Mouse (Mus musculus) limb, embryonic 13.5 days (tissue): ENCODE results near the gene Gm4559. TPM values are rescaled to one million over a fixed set of nuclear protein-coding genes. Genes with fewer than 3 reads are reported as not detected.
"Not testable (repeated sequence)": the region's sequence is repeated elsewhere in the genome, so short reads cannot be mapped to it uniquely, and the experiment has no call there.

Experiments
- ATAC-seq: fragments of 200-750 bp; cut with Nextera tagmentation; 2 replicates; pipeline ENCODE4 v1.8.0; 2017; ENCODE audit warnings: low read depth, moderate number of reproducible peaks, moderate TSS enrichment; ENCODE audit not compliant: low FRiP score
- H3K27ac ChIP-seq: fragments of 300-500 bp; sonication (generic); 2 replicates; pipeline ENCODE4 v1.5.1; 2015; ENCODE audit warnings: inconsistent platforms, mild to moderate bottlenecking, moderate library complexity
- H3K27me3 ChIP-seq: fragments of 300-500 bp; sonication (generic); 2 replicates; pipeline ENCODE4 v1.6.1; 2015; ENCODE audit warnings: mild to moderate bottlenecking, inconsistent platforms
- H3K36me3 ChIP-seq: fragments of 300-500 bp; sonication (generic); 2 replicates; pipeline ENCODE4 v1.6.1; 2015; ENCODE audit warnings: inconsistent platforms, mild to moderate bottlenecking, moderate library complexity
- H3K4me1 ChIP-seq: fragments of 300-500 bp; sonication (generic); 2 replicates; pipeline ENCODE4 v1.6.1; 2015; ENCODE audit warnings: inconsistent platforms
- H3K4me2 ChIP-seq: fragments of 300-500 bp; sonication (generic); replicated peaks from 2 replicates; pipeline ENCODE4 v1.6.1; 2015; ENCODE audit warnings: inconsistent platforms, mild to moderate bottlenecking, moderate library complexity
- H3K4me3 ChIP-seq: fragments of 300-500 bp; sonication (generic); 2 replicates; pipeline ENCODE4 v1.5.1; 2015; ENCODE audit warnings: moderate library complexity, mild to moderate bottlenecking, inconsistent platforms
- H3K9ac ChIP-seq: fragments of 300-500 bp; sonication (generic); 2 replicates; pipeline ENCODE4 v1.6.1; 2015; ENCODE audit warnings: mild to moderate bottlenecking, inconsistent platforms
- H3K9me3 ChIP-seq: fragments of 300-500 bp; sonication (generic); 2 replicates; pipeline ENCODE4 v1.6.1; 2016; ENCODE audit warnings: inconsistent platforms
- WGBS: fragments of 180-500 bp; shearing (Covaris S2); methylation state at CpG from one replicate; pipeline ENCODE4 v1.1.7; 2015; 5-methylcytosine and 5-hydroxymethylcytosine counted together
- polyA plus RNA-seq: library from polyadenylated mRNA; unstranded; fragments of >200 nt; fragmentation: Nextera tagmentation; extraction: Ambion mirVana; gene quantifications from 2 replicates; pipeline ENCODE4 v1.2.1, GENCODE M21; 2015

The Gm4559 gene
- polyA plus RNA-seq, 1 experiment from 2014 or later = not detected

GRCm38 (mm10) chr7:142296108-142296507 is 21.9 kb upstream of the Gm4559 start:
- H3K27ac ChIP-seq, ATAC-seq, H3K4me2 ChIP-seq, H3K4me3 ChIP-seq, H3K27me3 ChIP-seq, H3K36me3 ChIP-seq, H3K4me1 ChIP-seq, H3K9me3 ChIP-seq, H3K9ac ChIP-seq: not testable (repeated sequence)
- WGBS = 25% methylated on average over 4 of the region's 4 CpGs

- no peak for ATAC-seq
- 0 out of 2 replicates have a peak overlapping the region, but pooled peaks have one; percentile 0 for H3K9ac ChIP-seq
- 0 out of 2 replicates have a peak, but pooled peaks cover 8% of the 10 kb centered on the region for H3K27me3 ChIP-seq
- no peak overlapping the region for H3K27ac ChIP-seq
- H3K9me3 ChIP-seq = no peaks in the 10 kb centered on the region
- H3K4me3 ChIP-seq = no peak overlapping the region
- no peak overlapping the region for H3K4me2 ChIP-seq
- H3K36me3 ChIP-seq = no peaks in the 10 kb centered on the region
- H3K4me1 ChIP-seq = no peaks in the 10 kb centered on the region
Observed at GRCm38 (mm10) chr7:142295418-142295817, 21.3 kb upstream of the Gm4559 start.

GRCm38 (mm10) chr7:142293851-142294250 is 19.7 kb upstream of the Gm4559 start:
- H3K27ac ChIP-seq, H3K9ac ChIP-seq, H3K36me3 ChIP-seq, H3K4me1 ChIP-seq, ATAC-seq, H3K4me2 ChIP-seq, H3K27me3 ChIP-seq, H3K9me3 ChIP-seq, H3K4me3 ChIP-seq: not testable (repeated sequence)
- WGBS = 0% methylated on average over 2 of the region's 2 CpGs

DNA sequence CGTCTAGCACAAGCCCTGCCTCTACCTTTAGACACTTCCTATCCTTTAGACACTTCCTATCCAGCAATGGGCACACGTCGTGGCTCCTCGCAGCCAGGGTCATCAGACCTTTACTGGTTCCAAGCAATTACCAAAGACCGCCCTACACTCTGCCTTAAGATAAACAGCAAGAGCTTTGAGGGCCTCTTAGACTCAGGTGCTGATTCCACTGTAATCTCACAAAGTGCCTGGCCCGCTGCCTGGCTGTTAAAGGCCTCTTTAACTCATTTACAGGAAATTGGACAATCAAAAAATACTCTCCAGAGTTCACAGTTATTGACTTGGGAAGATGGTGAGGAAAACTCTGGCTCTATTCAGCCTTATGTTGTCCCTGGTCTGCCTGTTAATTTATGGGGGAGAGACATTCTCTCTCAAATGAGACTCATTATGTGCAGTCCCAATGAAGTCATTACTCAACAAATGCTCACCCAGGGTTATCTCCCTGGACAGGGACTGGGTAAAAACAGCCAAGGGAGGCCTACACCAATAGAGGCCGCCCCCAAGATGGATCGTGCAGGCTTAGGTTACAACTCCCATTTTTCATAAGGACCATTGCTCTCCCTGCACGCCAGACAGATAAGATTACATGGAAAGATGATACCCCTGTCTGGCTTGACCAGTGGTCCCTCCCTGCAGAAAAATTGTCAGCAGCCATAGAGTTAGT is 11.9 kb upstream of the Gm4559 start:
- not testable (repeated sequence) for H3K27ac ChIP-seq, H3K36me3 ChIP-seq, H3K9ac ChIP-seq, H3K9me3 ChIP-seq, ATAC-seq, H3K4me2 ChIP-seq, H3K4me3 ChIP-seq
- WGBS = 34% methylated on average over 9 of the region's 9 CpGs
- H3K27me3 ChIP-seq = peaks cover 17% of the 10 kb centered on the region
- H3K4me1 ChIP-seq = peaks cover 15% of the 10 kb centered on the region

DNA sequence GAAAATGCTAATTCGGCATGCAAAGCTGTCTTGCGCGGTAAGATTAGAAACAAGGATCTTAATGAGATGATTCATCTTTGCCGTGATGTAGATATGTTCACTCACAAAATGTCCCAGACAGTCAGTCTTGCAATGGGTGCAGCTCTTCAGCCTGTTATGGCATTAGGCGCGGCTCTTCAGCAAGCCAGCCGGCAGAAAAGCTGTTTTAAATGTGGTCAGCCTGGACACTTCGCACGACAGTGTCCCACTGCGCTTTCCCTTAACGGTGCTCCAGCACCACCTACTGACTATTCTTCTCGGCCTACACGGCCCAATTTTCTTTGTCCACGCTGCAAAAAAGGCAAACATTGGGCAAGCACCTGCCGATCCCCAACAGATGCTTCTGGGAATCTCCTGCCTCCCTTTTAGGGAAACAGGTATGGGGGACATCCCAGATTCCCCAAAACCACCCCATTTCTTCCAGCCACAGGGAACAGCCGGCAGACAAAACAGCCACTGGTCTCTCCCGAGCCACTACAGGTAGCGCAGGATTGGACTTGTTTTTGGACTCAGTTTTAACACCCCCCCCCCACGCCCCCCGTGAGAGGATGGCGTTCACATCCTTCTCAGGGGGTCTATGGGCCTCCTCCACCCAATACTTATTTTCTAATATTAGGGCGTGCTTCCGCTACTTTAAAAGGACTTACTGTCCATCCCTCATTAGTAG is 11.1 kb upstream of the Gm4559 start:
- H3K4me1 ChIP-seq = peaks cover 15% of the 10 kb centered on the region
- WGBS = 12% methylated on average over 23 of the region's 23 CpGs
- no peak overlapping the region for H3K27ac ChIP-seq
- ATAC-seq = peak; percentile 29; the same call in 1 of the 2 replicates
- peak overlapping the region; percentile 54 for H3K9ac ChIP-seq
- H3K4me2 ChIP-seq = peak overlapping the region; percentile 75
- H3K36me3 ChIP-seq = no peaks in the 10 kb centered on the region
- H3K4me3 ChIP-seq = peak overlapping the region; percentile 58
- H3K27me3 ChIP-seq = peaks cover 17% of the 10 kb centered on the region
- H3K9me3 ChIP-seq = no peaks in the 10 kb centered on the region

DNA sequence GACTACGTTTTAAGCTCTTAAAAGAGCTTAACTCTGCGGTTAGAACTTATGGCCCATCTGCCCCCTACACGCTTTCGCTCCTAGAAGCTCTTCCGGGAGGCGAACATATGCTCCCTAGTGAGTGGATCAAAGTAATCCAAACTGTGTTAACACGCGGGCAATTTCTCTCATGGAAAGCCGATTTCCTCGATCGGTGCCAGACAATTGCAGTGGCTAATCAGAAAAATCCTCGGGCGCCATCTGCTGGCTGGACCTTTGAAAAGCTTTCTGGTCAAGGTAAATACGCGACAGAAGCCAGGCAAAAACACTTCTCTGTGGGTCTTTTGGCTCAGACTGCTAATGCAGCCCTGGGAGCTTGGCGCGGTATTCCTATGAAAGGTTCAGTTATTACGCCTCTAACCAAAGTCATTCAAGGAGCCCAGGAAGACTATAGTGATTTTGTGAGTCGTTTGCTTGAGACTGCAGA is 10.5 kb upstream of the Gm4559 start:
- peak overlapping the region; percentile 75 for H3K4me2 ChIP-seq
- no peaks in the 10 kb centered on the region for H3K9me3 ChIP-seq
- WGBS = under 1% methylated on average over 19 of the region's 19 CpGs
- no peaks in the 10 kb centered on the region for H3K36me3 ChIP-seq
- peak overlapping the region; percentile 58 for H3K4me3 ChIP-seq
- H3K9ac ChIP-seq = peak overlapping the region; percentile 77
- H3K4me1 ChIP-seq = peaks cover 15% of the 10 kb centered on the region
- H3K27ac ChIP-seq = peak overlapping the region; percentile 92
- H3K27me3 ChIP-seq = peaks cover 21% of the 10 kb centered on the region
- ATAC-seq = peak; percentile 83

DNA sequence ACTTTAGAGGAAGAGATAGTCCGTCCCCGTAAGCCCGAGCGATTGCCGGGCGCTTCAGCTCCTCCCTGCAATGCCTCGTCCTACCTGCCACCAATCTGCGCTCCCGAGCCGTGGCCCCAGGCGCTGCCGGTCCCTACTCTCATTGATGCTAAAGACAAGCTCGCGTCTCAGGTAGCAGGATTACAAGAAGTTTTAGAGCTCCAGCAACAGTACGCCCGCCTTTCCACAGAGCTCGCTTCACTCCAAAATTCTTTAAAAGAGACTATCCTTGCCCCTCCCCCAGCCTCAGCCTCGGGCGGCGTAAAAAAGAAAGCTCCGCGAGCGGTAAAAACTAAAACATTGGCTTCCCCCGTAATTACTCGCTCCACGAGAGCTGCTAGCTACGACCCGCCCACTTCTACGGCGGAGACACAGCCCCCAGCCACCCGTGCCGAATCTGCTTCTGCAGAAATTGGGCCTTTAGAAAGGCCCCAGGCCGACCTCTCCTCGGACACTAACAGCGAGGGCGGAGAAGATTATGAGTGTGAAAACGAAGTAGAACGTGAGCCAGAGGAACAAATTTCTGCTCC is 9.9 kb upstream of the Gm4559 start:
- Histone ChIP-seq H3K4me3 (peak overlapping the region; percentile 58), H3K4me1 (peaks cover 15% of the 10 kb centered on the region), H3K27me3 (peaks cover 21% of the 10 kb centered on the region), H3K9ac (peak overlapping the region; percentile 77), H3K9me3 (no peaks in the 10 kb centered on the region), H3K27ac (peak overlapping the region; percentile 92), H3K4me2 (peak overlapping the region; percentile 75), H3K36me3 (no peaks in the 10 kb centered on the region)
- under 1% methylated on average over 38 of the region's 38 CpGs for WGBS
- peak; percentile 85 for ATAC-seq

DNA sequence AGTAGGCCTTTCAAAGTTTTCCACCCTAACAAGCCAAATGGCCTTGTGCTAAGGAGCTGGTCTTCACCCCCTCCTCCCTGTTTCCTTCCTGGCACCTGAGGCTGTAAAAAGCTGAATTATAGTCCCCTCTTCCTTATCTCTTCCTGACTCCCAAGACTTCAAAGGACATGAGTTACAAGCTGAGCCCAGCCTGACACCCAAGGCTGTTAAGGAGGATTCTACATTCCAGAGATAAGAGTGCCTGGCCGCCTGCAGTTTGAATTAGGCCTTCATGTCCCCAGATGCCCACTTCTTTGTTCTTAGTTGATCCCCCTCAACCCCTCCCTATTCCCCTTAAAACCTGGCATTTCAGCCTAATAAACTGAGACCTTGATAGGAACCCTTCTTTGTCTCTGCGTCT is 8.7 kb upstream of the Gm4559 start:
- not testable (repeated sequence) for H3K9me3 ChIP-seq, H3K9ac ChIP-seq, H3K36me3 ChIP-seq, H3K27ac ChIP-seq, ATAC-seq, H3K4me3 ChIP-seq
- Histone ChIP-seq H3K4me1 (peaks cover 15% of the 10 kb centered on the region), H3K4me2 (peak overlapping the region; percentile 75), H3K27me3 (peaks cover 21% of the 10 kb centered on the region)
- WGBS = 15% methylated on average over 2 of the region's 2 CpGs

- H3K36me3 ChIP-seq, H3K9ac ChIP-seq, H3K4me1 ChIP-seq, ATAC-seq, H3K27ac ChIP-seq, H3K4me3 ChIP-seq, H3K9me3 ChIP-seq, H3K4me2 ChIP-seq: not testable (repeated sequence)
- peaks cover 13% of the 10 kb centered on the region for H3K27me3 ChIP-seq
- WGBS = 52% methylated on average over 1 of the region's 1 CpGs
Observed at GRCm38 (mm10) chr7:142279291-142279690, 5.1 kb upstream of the Gm4559 start.

- H3K36me3 ChIP-seq, H3K4me3 ChIP-seq, H3K4me2 ChIP-seq, H3K27ac ChIP-seq, H3K4me1 ChIP-seq, H3K9ac ChIP-seq, H3K9me3 ChIP-seq, ATAC-seq: not testable (repeated sequence)
- peaks cover 13% of the 10 kb centered on the region for H3K27me3 ChIP-seq
- WGBS = 0% methylated on average over 3 of the region's 3 CpGs
Observed at GRCm38 (mm10) chr7:142278183-142278582, 4.0 kb upstream of the Gm4559 start.

DNA sequence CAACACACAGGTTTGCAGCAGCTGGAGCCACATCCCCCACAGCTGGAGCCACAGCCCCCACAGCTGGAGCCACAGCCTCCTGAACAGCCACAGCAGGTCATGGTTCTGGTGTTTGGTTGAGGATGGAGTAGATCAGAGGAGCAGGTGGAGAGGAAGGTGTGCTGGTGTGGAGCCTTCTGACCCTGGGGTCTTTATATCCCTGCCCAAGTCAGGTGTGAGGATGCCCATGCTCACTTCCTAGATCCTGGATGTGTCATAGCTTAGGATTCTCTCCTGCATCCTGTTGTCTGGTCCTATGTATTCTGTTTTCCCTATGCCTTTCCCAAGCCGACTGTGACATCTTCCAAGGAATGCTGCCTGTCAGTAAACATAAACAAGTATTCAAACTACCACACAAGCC is 15.9 kb downstream of the Gm4559 start, which contains the start of gene Gm2431:
Gene Gm2431 (minus strand): TSS at position 101 of the 400 bp plus-strand sequence.
- ATAC-seq, H3K27me3 ChIP-seq, H3K9me3 ChIP-seq, H3K4me2 ChIP-seq, H3K27ac ChIP-seq, H3K36me3 ChIP-seq, H3K4me3 ChIP-seq, H3K4me1 ChIP-seq, H3K9ac ChIP-seq: not testable (repeated sequence)
- 53% methylated on average over 1 of the region's 1 CpGs for WGBS

DNA sequence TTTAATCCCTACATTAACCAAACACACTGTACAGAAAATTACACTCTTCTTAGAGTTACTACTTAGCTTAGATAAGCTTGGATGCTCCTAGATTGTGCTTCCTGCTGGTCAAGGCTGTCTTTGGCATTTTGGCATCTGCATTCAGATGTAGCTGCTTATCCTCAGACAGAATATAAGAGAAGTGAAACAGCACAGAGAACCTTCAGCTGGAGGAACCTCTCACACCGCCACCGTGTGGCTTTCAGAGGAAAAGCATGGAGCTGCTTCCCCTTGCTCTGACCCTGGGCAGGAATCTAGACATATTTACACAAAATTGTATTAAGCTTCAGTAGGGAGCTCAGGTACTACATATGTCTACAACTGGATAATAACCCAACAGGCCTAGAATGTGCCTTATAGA is 18.6 kb downstream of the Gm4559 start:
- Histone ChIP-seq H3K9me3 (no peaks in the 10 kb centered on the region), H3K9ac (no peak overlapping the region), H3K27ac (no peak overlapping the region), H3K36me3 (no peaks in the 10 kb centered on the region), H3K4me2 (no peak overlapping the region), H3K27me3 (no peaks in the 10 kb centered on the region), H3K4me3 (no peak overlapping the region), H3K4me1 (no peaks in the 10 kb centered on the region)
- no peak for ATAC-seq
- 0% methylated on average over 2 of the region's 2 CpGs for WGBS
